Mouse (Mus musculus): Measurements from ENCODE around the gene Ooep. TPM values are rescaled to one million over a fixed set of nuclear protein-coding genes. Genes with fewer than 3 reads are reported as not detected.
"Not testable (repeated sequence)": the region's sequence is repeated elsewhere in the genome, so short reads cannot be mapped to it uniquely, and the experiment has no call there.

Gene Ooep
- polyA plus RNA-seq, 1 experiment, result not detected

DNA sequence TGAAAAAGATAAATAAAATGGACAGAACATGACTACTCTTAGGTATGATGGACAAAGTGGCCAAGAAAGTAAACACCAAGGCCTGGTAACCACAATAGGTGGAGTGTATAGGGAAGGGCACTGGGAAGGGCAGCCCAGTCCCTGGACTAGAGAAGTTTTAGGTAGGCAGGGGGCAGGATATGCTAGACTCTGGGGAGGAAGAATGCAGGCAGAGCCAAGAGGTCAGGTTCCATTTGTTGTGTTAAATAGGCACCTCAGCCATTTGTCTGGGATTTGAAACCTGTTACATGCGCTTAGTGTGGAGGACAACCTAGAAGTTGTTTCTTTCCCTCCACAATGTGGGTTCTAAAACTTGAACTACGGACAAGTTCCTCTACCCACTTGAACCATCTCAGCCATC lies 9.2 kb downstream of the Ooep start:
- no peaks in the 10 kb centered on the region for H3K4me1 ChIP-seq (ENCODE audit: control insufficient read depth, insufficient read depth, low read length)
- no peak overlapping the region for H3K4me3 ChIP-seq (ENCODE audit: insufficient read depth, low read length)
- no peak for TF ChIP-seq POLR2A (IDR thresholded peaks at IDR 0.05; ENCODE audit: borderline replicate concordance, low read depth, low read length)
- TF ChIP-seq CTCF (IDR thresholded peaks at IDR 0.05; ENCODE audit: low read depth, low read length), result no peak
- no peak overlapping the region for H3K27ac ChIP-seq (ENCODE audit: insufficient read depth, low read depth, low read length)

GRCm38 (mm10) chr9:78368671-78369293 lies 9.7 kb downstream of the Ooep start:
- Histone ChIP-seq H3K27ac (ENCODE audit: insufficient read depth, low read depth, low read length) (no peak overlapping the region), H3K4me1 (ENCODE audit: control insufficient read depth, insufficient read depth, low read length) (peaks cover under 1% of the 10 kb centered on the region), H3K4me3 (ENCODE audit: insufficient read depth, low read length) (no peak overlapping the region)
- TF ChIP-seq POLR2A (IDR thresholded peaks at IDR 0.05; ENCODE audit: borderline replicate concordance, low read depth, low read length), result no peak
- no peak for TF ChIP-seq CTCF (IDR thresholded peaks at IDR 0.05; ENCODE audit: low read depth, low read length)

- not testable (repeated sequence) for H3K4me1 ChIP-seq (ENCODE audit: control insufficient read depth, insufficient read depth, low read length); H3K4me3 ChIP-seq (ENCODE audit: insufficient read depth, low read length); H3K27ac ChIP-seq (ENCODE audit: insufficient read depth, low read depth, low read length)
These were observed 10.6 kb downstream of the Ooep start, which contains the start of gene Dppa5a for GRCm38 (mm10) chr9:78367959-78368358. Gene Dppa5a, minus strand, starts transcription at chr9:78368177.

DNA sequence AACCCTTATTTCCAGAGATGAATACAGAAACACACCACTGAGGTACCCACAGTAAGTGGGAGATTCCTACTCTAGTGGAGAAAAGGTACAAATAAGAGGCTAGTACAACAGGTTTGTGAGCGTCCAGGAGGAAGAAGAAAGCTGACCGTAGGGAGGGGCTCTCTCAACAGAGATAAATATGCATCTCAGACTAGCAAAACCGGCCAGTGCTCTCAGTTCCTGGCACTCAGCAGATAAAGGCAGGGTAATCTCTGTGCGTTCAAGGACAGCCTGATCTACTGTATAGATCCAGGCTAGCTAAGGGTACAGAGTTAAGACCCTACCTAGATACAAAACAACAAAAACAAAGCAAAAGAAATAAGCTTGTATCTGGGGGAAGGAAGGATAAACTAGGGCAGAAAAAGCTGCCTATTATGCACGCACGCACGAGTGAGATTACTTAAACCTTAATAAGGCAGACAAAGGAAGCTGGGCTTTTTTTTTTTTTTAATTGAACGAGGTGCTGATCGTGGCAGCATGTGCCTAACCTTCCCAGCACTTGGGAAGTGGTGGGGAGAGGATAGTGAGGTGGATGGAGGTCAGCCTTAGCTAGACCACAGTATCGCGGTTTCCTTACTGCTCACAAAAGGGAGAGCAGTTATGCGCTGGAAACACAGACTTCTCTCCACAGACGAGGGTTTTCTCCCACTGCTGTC lies 12.5 kb downstream of the Ooep start:
- Histone ChIP-seq H3K4me3 (ENCODE audit: insufficient read depth, low read length) (no peak overlapping the region), H3K27ac (ENCODE audit: insufficient read depth, low read depth, low read length) (no peak overlapping the region), H3K4me1 (ENCODE audit: control insufficient read depth, insufficient read depth, low read length) (peaks cover 8% of the 10 kb centered on the region)
- no peak for TF ChIP-seq CTCF (IDR thresholded peaks at IDR 0.05; ENCODE audit: low read depth, low read length)
- no peak for TF ChIP-seq POLR2A (IDR thresholded peaks at IDR 0.05; ENCODE audit: borderline replicate concordance, low read depth, low read length)

- TF ChIP-seq CTCF (IDR thresholded peaks at IDR 0.05; ENCODE audit: low read depth, low read length) (no peak), POLR2A (IDR thresholded peaks at IDR 0.05; ENCODE audit: borderline replicate concordance, low read depth, low read length) (no peak)
- Histone ChIP-seq H3K4me1 (ENCODE audit: control insufficient read depth, insufficient read depth, low read length) (peaks cover 8% of the 10 kb centered on the region), H3K27ac (ENCODE audit: insufficient read depth, low read depth, low read length) (no peak overlapping the region), H3K4me3 (ENCODE audit: insufficient read depth, low read length) (no peak overlapping the region)
These were observed 13.8 kb downstream of the Ooep start for GRCm38 (mm10) chr9:78364701-78365100.

GRCm38 (mm10) chr9:78363374-78363773 lies 15.2 kb downstream of the Ooep start:
- TF ChIP-seq CTCF (IDR thresholded peaks at IDR 0.05; ENCODE audit: low read depth, low read length), result no peak
- no peak for TF ChIP-seq POLR2A (IDR thresholded peaks at IDR 0.05; ENCODE audit: borderline replicate concordance, low read depth, low read length)
- H3K4me1 ChIP-seq (ENCODE audit: control insufficient read depth, insufficient read depth, low read length), result peaks cover 8% of the 10 kb centered on the region
- H3K4me3 ChIP-seq (ENCODE audit: insufficient read depth, low read length), result no peak overlapping the region
- no peak overlapping the region for H3K27ac ChIP-seq (ENCODE audit: insufficient read depth, low read depth, low read length)

GRCm38 (mm10) chr9:78360484-78360872 lies 18.0 kb downstream of the Ooep start:
- TF ChIP-seq CTCF (IDR thresholded peaks at IDR 0.05; ENCODE audit: low read depth, low read length), result no peak
- TF ChIP-seq POLR2A (IDR thresholded peaks at IDR 0.05; ENCODE audit: borderline replicate concordance, low read depth, low read length), result no peak
- Histone ChIP-seq H3K27ac (ENCODE audit: insufficient read depth, low read depth, low read length) (no peak overlapping the region), H3K4me1 (ENCODE audit: control insufficient read depth, insufficient read depth, low read length) (peaks cover 8% of the 10 kb centered on the region), H3K4me3 (ENCODE audit: insufficient read depth, low read length) (no peak overlapping the region)

GRCm38 (mm10) chr9:78359750-78360483 lies 18.6 kb downstream of the Ooep start:
- Histone ChIP-seq H3K27ac (ENCODE audit: insufficient read depth, low read depth, low read length) (no peak overlapping the region), H3K4me3 (ENCODE audit: insufficient read depth, low read length) (no peak overlapping the region), H3K4me1 (ENCODE audit: control insufficient read depth, insufficient read depth, low read length) (peaks cover 8% of the 10 kb centered on the region)
- TF ChIP-seq CTCF (IDR thresholded peaks at IDR 0.05; ENCODE audit: low read depth, low read length) (no peak), POLR2A (IDR thresholded peaks at IDR 0.05; ENCODE audit: borderline replicate concordance, low read depth, low read length) (no peak)

DNA sequence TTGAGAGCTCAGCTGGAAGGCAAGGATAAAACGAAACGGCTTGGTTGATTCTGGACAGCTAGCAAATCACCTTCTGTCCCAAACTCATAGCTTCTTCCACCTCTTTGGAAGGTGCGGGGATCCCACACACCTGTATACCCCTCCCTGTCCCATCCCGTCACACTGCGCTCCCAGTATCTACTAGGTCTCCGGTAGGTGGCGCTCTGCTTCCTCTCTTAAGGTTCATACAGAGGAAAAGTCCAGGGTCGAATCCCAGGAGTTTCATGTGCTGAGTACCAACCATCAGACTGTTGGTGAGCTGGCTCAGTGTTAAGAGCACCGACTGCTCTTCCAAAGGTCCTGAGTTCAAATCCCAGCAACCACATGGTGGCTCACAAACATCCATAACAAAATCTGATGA lies 20.5 kb downstream of the Ooep start:
- no peak overlapping the region for H3K27ac ChIP-seq (ENCODE audit: insufficient read depth, low read depth, low read length)
- peaks cover 3% of the 10 kb centered on the region for H3K4me1 ChIP-seq (ENCODE audit: control insufficient read depth, insufficient read depth, low read length)
- H3K4me3 ChIP-seq (ENCODE audit: insufficient read depth, low read length), result no peak overlapping the region
- TF ChIP-seq POLR2A (IDR thresholded peaks at IDR 0.05; ENCODE audit: borderline replicate concordance, low read depth, low read length) (no peak), CTCF (IDR thresholded peaks at IDR 0.05; ENCODE audit: low read depth, low read length) (peak; percentile 88)

DNA sequence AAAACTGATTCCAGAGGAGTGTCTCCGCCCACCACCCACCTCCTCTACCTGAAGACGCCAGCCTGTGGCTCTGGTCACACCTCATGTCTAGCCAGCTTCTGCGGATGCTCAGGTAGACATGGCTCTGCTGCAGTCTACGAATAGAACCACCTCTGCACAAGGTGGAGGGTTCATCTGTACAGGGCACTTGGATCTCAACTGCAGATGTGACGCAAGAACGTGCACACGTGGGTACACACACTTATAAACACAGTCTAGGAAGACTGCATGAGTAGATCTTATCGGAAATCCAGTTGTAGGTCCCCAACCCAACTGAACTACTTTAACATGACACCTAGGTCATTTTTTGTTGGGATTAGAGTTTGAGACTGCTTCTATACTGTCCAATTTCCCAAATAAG lies 22.9 kb downstream of the Ooep start, which contains the start of gene Gsta2:
Gene Gsta2, minus strand, starts transcription at position 178 of the 400 bp plus-strand sequence.
- no peaks in the 10 kb centered on the region for H3K4me1 ChIP-seq (ENCODE audit: control insufficient read depth, insufficient read depth, low read length)
- no peak within 1 kb of the TSS for H3K27ac ChIP-seq (ENCODE audit: insufficient read depth, low read depth, low read length)
- TF ChIP-seq CTCF (IDR thresholded peaks at IDR 0.05; ENCODE audit: low read depth, low read length) (no peak), POLR2A (IDR thresholded peaks at IDR 0.05; ENCODE audit: borderline replicate concordance, low read depth, low read length) (no peak)
- no peak within 1 kb of the TSS for H3K4me3 ChIP-seq (ENCODE audit: insufficient read depth, low read length)
